Mouse (Mus musculus): Measurements from ENCODE around the gene Zswim1. TPM values are rescaled to one million over a fixed set of nuclear protein-coding genes. Genes with fewer than 3 reads are reported as not detected.
A peak's percentile ranks its signal among the peaks of the same experiment; 100 is the strongest.
"Not testable (repeated sequence)": the region's sequence is repeated elsewhere in the genome, so short reads cannot be mapped to it uniquely, and the experiment has no call there.

Gene Zswim1
- total and polyA plus RNA-seq, 2 experiments from 2014 or later: 25.1 to 35.3 TPM

- Histone ChIP-seq H3K27ac (ENCODE audit: low read depth, low read length) (no peak overlapping the region), H3K9me3 (ENCODE audit: low read length) (no peaks in the 10 kb centered on the region), H3K36me3 (ENCODE audit: insufficient read depth, low read length) (peaks cover 40% of the 10 kb centered on the region; the same call in 1 of the 2 replicates), H3K4me1 (ENCODE audit: insufficient read depth, low read length) (no peaks in the 10 kb centered on the region), H3K4me2 (ENCODE audit: low read depth, low read length, poor library complexity, severe bottlenecking) (no peak overlapping the region), H3K27me3 (ENCODE audit: insufficient read depth, low read length) (no peaks in the 10 kb centered on the region), H3K4me3 (ENCODE audit: low read depth, low read length) (no peak overlapping the region), H3K9ac (replicated peaks; ENCODE audit: low read length, poor library complexity, severe bottlenecking) (no peak overlapping the region)
- peak; percentile 95 for DNase-seq (ENCODE audit: low spot score)
- no peak for ATAC-seq (ENCODE audit: low FRiP score)
- 27% methylated on average over 5 of the region's 5 CpGs for WGBS
- TF ChIP-seq CTCF (IDR thresholded peaks at IDR 0.05): peak; percentile 88
Observed at GRCm38 (mm10) chr2:164794293-164794692, 28.2 kb upstream of the Zswim1 start.

GRCm38 (mm10) chr2:164795868-164796267 is 26.6 kb upstream of the Zswim1 start:
- no peak for TF ChIP-seq CTCF (IDR thresholded peaks at IDR 0.05)
- WGBS: 88% methylated on average over 4 of the region's 4 CpGs
- Histone ChIP-seq H3K4me1 (ENCODE audit: insufficient read depth, low read length) (no peaks in the 10 kb centered on the region), H3K36me3 (ENCODE audit: insufficient read depth, low read length) (peaks cover 38% of the 10 kb centered on the region; the same call in 1 of the 2 replicates), H3K27me3 (ENCODE audit: insufficient read depth, low read length) (no peaks in the 10 kb centered on the region), H3K9me3 (ENCODE audit: low read length) (no peaks in the 10 kb centered on the region), H3K27ac (ENCODE audit: low read depth, low read length) (no peak overlapping the region), H3K4me3 (ENCODE audit: low read depth, low read length) (no peak overlapping the region), H3K4me2 (ENCODE audit: low read depth, low read length, poor library complexity, severe bottlenecking) (no peak overlapping the region), H3K9ac (replicated peaks; ENCODE audit: low read length, poor library complexity, severe bottlenecking) (no peak overlapping the region)
- ATAC-seq (ENCODE audit: low FRiP score): no peak
- no peak for DNase-seq (ENCODE audit: low spot score)

- not testable (repeated sequence) for DNase-seq (ENCODE audit: low spot score); H3K27me3 ChIP-seq (ENCODE audit: insufficient read depth, low read length); H3K27ac ChIP-seq (ENCODE audit: low read depth, low read length); H3K4me1 ChIP-seq (ENCODE audit: insufficient read depth, low read length); ATAC-seq (ENCODE audit: low FRiP score); H3K4me3 ChIP-seq (ENCODE audit: low read depth, low read length); H3K9ac ChIP-seq (replicated peaks; ENCODE audit: low read length, poor library complexity, severe bottlenecking); H3K9me3 ChIP-seq (ENCODE audit: low read length); H3K4me2 ChIP-seq (ENCODE audit: low read depth, low read length, poor library complexity, severe bottlenecking)
- peak; percentile 55 for TF ChIP-seq CTCF (IDR thresholded peaks at IDR 0.05)
- H3K36me3 ChIP-seq (ENCODE audit: insufficient read depth, low read length): peaks cover 23% of the 10 kb centered on the region; the same call in 1 of the 2 replicates
- 84% methylated on average over 6 of the region's 6 CpGs for WGBS
Observed at GRCm38 (mm10) chr2:164798554-164798953, 23.9 kb upstream of the Zswim1 start.

GRCm38 (mm10) chr2:164800252-164801004 is 22.1 kb upstream of the Zswim1 start:
- Histone ChIP-seq H3K4me3 (ENCODE audit: low read depth, low read length) (no peak overlapping the region), H3K27me3 (ENCODE audit: insufficient read depth, low read length) (no peaks in the 10 kb centered on the region), H3K27ac (ENCODE audit: low read depth, low read length) (no peak overlapping the region), H3K4me1 (ENCODE audit: insufficient read depth, low read length) (no peaks in the 10 kb centered on the region), H3K9ac (replicated peaks; ENCODE audit: low read length, poor library complexity, severe bottlenecking) (no peak overlapping the region), H3K9me3 (ENCODE audit: low read length) (no peaks in the 10 kb centered on the region), H3K4me2 (ENCODE audit: low read depth, low read length, poor library complexity, severe bottlenecking) (no peak overlapping the region), H3K36me3 (ENCODE audit: insufficient read depth, low read length) (peaks cover 15% of the 10 kb centered on the region; the same call in 1 of the 2 replicates)
- no peak for ATAC-seq (ENCODE audit: low FRiP score)
- DNase-seq (ENCODE audit: low spot score): no peak
- no peak for TF ChIP-seq CTCF (IDR thresholded peaks at IDR 0.05)
- 94% methylated on average over 13 of the region's 13 CpGs for WGBS

- TF ChIP-seq CTCF (IDR thresholded peaks at IDR 0.05): no peak
- H3K9ac ChIP-seq (replicated peaks; ENCODE audit: low read length, poor library complexity, severe bottlenecking): peak overlapping the region; percentile 63; the same call in 1 of the 2 replicates
- ATAC-seq (ENCODE audit: low FRiP score) (no peak), DNase-seq (ENCODE audit: low spot score) (no peak)
- H3K36me3 ChIP-seq (ENCODE audit: insufficient read depth, low read length): peaks cover 5% of the 10 kb centered on the region; the same call in 1 of the 2 replicates
- peak overlapping the region; percentile 73 for H3K4me3 ChIP-seq (ENCODE audit: low read depth, low read length)
- no peaks in the 10 kb centered on the region for H3K4me1 ChIP-seq (ENCODE audit: insufficient read depth, low read length)
- no peak overlapping the region for H3K27ac ChIP-seq (ENCODE audit: low read depth, low read length)
- 93% methylated on average over 16 of the region's 16 CpGs for WGBS
- H3K9me3 ChIP-seq (ENCODE audit: low read length): no peaks in the 10 kb centered on the region
- H3K27me3 ChIP-seq (ENCODE audit: insufficient read depth, low read length): no peaks in the 10 kb centered on the region
- H3K4me2 ChIP-seq (ENCODE audit: low read depth, low read length, poor library complexity, severe bottlenecking): peak overlapping the region; percentile 63
Observed at GRCm38 (mm10) chr2:164803201-164803920, 19.1 kb upstream of the Zswim1 start.

GRCm38 (mm10) chr2:164803921-164804313 is 18.6 kb upstream of the Zswim1 start:
- WGBS: 58% methylated on average over 1 of the region's 1 CpGs
- no peaks in the 10 kb centered on the region for H3K9me3 ChIP-seq (ENCODE audit: low read length)
- TF ChIP-seq CTCF (IDR thresholded peaks at IDR 0.05): no peak
- no peak for ATAC-seq (ENCODE audit: low FRiP score)
- H3K4me3 ChIP-seq (ENCODE audit: low read depth, low read length): peak overlapping the region; percentile 73
- H3K4me1 ChIP-seq (ENCODE audit: insufficient read depth, low read length): no peaks in the 10 kb centered on the region
- DNase-seq (ENCODE audit: low spot score): no peak
- peak overlapping the region; percentile 63 for H3K4me2 ChIP-seq (ENCODE audit: low read depth, low read length, poor library complexity, severe bottlenecking)
- H3K27ac ChIP-seq (ENCODE audit: low read depth, low read length): peak overlapping the region; percentile 87; the same call in 1 of the 2 replicates
- H3K27me3 ChIP-seq (ENCODE audit: insufficient read depth, low read length): no peaks in the 10 kb centered on the region
- H3K36me3 ChIP-seq (ENCODE audit: insufficient read depth, low read length): peaks cover 8% of the 10 kb centered on the region
- peak overlapping the region; percentile 63 for H3K9ac ChIP-seq (replicated peaks; ENCODE audit: low read length, poor library complexity, severe bottlenecking)
